Mouse (Mus musculus) telencephalon, adult 2 months (tissue): ENCODE results near the gene Tle3.

ENCODE experiments used
- DNase-seq: peaks from one replicate; pipeline ENCODE4 v3.0.0-alpha.2; 2011; ENCODE audit warnings: low read depth, low spot score

Tle3 gene

GRCm38 (mm10) chr9:61435191-61435989 lies 63.2 kb downstream of the Tle3 start:
- no peak for DNase-seq

DNA sequence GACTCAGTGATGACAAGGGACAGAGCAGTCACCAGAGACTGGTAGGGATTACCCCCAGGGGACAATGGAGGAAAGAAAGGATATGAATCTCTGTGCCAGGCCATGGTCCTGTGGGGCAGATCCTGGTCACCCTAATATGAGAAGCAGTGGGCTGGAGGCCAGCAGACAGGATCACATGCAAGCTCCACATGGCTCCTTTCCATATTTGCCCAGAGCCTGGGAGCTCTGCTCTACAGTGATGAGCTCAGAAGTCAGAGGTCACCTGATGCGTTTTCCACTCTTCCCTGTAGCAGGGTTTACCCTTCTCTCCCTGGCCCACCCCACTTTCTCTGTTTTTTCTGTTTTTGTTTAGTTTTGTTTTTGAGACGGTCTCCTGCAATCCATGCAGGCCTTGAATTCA lies 63.9 kb downstream of the Tle3 start:
- no peak for DNase-seq

DNA sequence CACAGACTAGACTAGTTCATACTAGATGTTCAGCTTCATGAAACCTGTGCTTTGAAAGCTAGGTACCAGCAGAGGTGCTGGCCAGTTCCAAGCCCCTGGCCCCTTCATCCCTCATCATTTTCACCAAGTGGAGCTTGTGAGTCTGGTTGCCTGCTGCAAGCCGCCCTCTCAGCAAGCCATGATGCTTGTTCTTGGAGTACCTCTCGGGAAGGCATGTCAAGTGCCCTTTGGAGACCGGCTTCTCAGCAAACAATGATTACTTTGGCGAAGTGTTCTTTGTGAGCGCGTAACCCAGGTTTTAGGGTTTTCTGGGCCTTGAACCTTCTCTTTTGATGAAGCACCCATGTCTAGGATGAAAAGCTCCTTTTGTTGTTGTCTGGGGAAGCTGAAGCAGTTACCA lies 64.6 kb downstream of the Tle3 start:
- DNase-seq = no peak

GRCm38 (mm10) chr9:61439092-61439491 lies 66.9 kb downstream of the Tle3 start:
- DNase-seq = no peak

DNA sequence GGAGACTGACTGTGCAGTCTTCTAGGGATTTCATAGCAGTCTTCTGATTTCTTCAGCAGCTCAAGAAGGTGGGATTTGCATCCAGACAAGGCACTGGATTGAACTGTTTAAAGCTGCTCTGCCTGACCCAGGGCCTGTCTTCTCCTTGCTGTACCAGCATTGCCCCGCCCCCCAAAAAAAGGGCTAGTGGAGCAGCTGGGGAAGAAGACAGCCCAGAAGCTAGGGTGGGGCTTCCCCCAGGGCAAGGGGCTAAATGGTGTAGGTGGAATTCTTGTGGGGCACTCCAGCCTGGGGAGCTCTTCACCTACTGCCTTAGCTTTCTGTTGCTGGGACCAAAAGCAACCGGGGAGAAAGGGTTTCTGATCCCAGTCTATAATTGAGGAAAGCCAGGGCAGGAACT lies 67.8 kb downstream of the Tle3 start:
- DNase-seq = no peak

- no peak for DNase-seq
Measured at GRCm38 (mm10) chr9:61441206-61441913, 69.2 kb downstream of the Tle3 start.

DNA sequence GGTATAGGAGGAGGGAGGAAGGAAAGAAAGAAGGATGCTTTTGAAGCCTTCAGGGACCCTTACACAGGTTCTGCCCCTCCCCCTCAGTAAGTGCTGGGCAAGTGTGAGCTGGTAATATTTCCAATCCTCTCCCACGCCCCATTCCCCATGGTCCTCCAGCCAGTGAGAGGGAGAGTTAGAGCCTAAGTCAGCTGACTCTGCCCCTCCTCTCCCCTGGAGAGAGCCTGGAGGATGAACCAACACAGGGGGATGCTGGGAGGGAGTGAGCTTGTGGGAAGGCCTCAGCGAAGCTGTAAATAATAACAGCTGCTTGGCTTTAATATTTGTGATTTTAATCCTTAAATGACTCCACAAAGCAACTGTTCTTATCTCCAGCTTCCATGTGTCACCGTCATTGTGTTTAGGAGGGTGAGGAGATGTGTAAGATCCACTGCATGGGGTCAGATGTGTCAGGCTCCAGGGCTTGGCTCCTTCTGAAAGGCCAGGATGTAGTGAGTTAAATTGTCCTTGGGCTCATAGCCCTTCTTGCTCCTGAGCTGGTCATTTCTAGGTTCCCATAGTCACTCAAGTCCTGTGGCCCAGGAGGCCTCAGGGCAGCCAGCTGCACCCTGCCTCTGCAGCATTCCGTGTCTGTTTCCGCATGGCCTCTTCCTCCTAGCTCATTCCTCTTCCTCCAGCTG lies 70.9 kb downstream of the Tle3 start:
- DNase-seq = no peak

- no peak for DNase-seq
Measured at GRCm38 (mm10) chr9:61445151-61445550, 73.0 kb downstream of the Tle3 start.

- DNase-seq = no peak
Measured at GRCm38 (mm10) chr9:61445711-61446222, 73.6 kb downstream of the Tle3 start.

- DNase-seq = no peak
Measured at GRCm38 (mm10) chr9:61446965-61447364, 74.8 kb downstream of the Tle3 start.

- no peak for DNase-seq
Measured at GRCm38 (mm10) chr9:61449363-61449904, 77.3 kb downstream of the Tle3 start.

DNA sequence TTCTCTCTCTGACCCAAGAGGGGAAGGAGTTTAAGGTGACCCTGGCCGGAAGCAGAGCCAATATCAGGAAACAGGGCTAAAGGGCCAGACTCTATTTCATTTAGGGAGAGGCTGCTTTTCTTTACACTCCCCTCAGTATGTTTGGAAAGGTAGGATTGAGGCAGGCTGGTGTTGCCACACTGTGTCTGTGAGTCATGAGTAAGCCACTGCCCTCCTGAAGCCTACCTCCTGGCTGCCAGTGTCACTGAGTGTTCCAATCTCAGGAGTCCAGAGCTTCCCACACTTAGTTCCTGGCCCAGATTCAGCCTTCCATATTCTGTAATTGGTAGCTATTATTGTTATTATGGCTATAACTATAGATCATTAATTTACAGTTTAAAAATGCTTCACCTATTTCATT lies 79.9 kb downstream of the Tle3 start:
- DNase-seq = no peak

- DNase-seq = no peak
Measured at GRCm38 (mm10) chr9:61455861-61456261, 83.7 kb downstream of the Tle3 start.

GRCm38 (mm10) chr9:61456441-61457161 lies 84.4 kb downstream of the Tle3 start:
- DNase-seq = no peak

DNA sequence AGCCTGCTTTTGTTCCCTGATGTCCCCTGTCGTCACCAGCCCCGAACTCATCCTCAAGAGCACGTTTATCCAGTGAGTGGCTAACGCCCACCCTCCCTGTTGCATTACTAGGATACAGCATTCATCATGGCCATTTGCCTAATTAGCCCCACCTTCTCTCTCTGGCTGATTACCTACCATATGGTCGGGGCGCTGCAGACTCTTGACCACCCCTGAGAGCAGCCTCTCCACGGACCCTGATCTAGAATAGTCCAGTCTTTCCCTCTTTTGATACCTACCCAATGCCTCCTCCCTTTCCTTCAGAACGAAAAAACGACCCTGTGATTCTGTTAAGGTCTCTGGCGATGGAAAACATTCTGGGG lies 85.0 kb downstream of the Tle3 start:
- no peak for DNase-seq

DNA sequence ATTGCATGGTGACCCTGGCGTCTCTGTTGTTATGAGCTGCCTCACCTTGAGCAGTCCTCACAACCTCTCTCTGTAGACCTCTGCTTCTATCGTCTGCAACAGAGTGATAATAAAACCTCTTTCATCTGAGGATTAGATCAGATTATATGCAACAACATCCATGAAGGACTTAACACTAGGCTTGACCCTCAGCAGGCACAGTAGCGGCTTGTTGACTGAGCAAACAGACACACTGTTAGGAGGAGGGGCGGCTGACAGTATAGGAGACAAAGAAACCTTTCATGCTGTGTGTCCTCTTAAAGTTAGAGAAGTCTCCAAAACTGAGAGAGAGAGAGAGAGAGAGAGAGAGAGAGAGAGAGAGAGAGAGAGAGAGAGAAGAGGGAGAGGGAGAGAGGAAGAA lies 89.7 kb downstream of the Tle3 start:
- DNase-seq = no peak

DNA sequence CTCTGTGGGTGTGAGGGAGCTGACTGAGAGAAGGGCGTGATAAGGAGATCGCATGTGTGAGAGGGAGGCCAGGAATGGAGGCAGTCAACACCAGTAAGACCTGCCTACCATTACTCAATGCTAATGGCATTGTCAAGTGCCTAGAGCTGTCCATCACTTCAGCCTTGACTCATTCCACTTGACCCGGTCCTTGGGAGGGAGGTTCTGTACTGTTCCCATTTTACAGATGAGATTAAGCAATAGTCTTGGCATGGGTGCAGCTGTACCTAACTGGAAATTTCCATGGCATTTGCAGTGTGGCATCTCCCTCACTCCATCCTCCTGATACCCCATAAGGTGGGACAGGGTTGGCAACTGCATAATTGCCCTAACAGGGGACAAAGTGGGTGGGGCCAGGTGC lies 95.3 kb downstream of the Tle3 start:
- DNase-seq = no peak
